Mouse (Mus musculus) liver, embryonic 14.5 days (tissue): ENCODE measurements around the gene Asb6.

ENCODE experiments used
- CTCF ChIP-seq: IDR thresholded peaks from 2 replicates; pipeline ENCODE4 v1.5.1; 2016; ENCODE audit warnings: antibody characterized with exemption, low read depth, control low read depth
- EP300 ChIP-seq: IDR thresholded peaks from 2 replicates; pipeline ENCODE4 v1.6.1; 2016; ENCODE audit warnings: antibody characterized with exemption, low read depth

DNA sequence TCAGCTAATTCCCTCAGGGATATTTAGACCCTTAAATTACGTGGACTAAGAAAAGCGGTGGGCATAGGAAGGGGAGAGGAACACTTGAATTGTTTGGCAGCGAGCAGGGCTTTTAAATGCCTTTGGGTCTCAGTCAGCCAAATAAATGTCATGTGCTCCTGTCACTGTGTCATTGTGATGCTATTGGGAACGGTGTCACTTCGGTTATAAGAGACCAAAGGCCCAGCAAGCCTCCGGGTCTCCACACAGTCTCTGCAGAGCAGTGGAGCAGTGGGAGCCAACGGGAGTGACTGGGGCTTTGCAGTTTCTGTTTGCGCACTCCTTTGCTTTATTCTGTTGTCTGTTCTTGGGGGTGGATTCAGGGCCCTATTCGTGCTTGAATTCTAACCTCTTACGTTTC, 44.3 kb upstream of the Asb6 start:
- TF ChIP-seq CTCF, result no peak
- TF ChIP-seq EP300, result no peak
